Mouse (Mus musculus): Measurements from ENCODE around the gene Cfap36. TPM values are rescaled to one million over a fixed set of nuclear protein-coding genes. Genes with fewer than 3 reads are reported as not detected.

Cfap36 gene
- 54.9 and 55.3 TPM in 2 replicates for polyA plus RNA-seq (2014; fragmentation: Nextera tagmentation; extraction: Ambion mirVana)

DNA sequence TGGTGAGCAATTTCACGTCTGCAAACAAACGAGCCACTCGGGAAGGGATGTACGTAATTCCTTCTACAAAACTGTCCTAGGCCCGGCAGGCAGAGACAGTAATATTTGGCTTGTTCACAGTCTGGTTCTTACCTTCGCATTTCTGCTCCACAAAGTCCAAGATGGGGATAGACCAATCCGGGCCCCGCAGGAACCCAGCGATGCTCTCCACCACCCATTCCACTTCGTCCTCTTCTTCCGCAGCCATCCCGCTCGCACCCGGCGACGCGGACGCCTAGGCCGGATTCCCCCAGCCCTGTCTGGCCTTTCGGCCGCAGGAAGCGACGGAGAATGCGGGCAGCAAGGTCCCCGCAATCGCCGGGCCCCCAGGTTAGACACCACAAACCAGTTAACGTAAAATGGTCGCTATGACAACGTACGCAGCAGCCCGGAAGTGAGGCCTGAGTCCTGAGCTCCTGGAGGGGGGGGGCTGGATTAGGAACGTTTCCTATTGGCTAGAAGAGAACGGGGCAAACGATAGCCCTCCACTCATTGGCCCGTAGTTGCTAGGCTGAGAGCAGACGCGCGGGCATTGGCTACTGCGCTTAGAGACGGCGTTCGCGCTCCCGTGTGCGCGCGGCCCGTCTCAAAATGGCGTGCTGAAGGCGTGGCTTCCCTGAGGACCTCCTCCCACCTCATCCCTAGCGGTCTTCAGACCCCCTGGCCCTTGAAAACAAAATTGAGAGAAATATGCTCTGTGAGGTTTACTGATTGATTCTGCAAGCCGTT, at the start of gene Cfap36:
Gene Cfap36 (minus strand): TSS at position 527 of the 768 bp plus-strand sequence.
- Histone ChIP-seq H3K9me3 (ENCODE audit: control insufficient read depth, low read length) (no peaks in the 10 kb centered on the region), H3K4me3 (ENCODE audit: low read depth, low read length) (peak within 1 kb of the TSS; percentile 69), H3K27me3 (replicated peaks; ENCODE audit: control insufficient read depth, insufficient read depth, low read length) (no peaks in the 10 kb centered on the region), H3K27ac (replicated peaks; ENCODE audit: low read depth, low read length) (peak within 1 kb of the TSS; percentile 53; the same call in 1 of the 2 replicates), H3K4me1 (ENCODE audit: control insufficient read depth, insufficient read depth, low read length) (peaks cover 13% of the 10 kb centered on the region), H3K4me2 (ENCODE audit: low read depth, low read length) (peak within 1 kb of the TSS; percentile 68), H3K36me3 (ENCODE audit: control insufficient read depth, insufficient read depth, low read length) (peaks cover 18% of the 10 kb centered on the region), H3K9ac (ENCODE audit: low read depth, low read length) (peak within 1 kb of the TSS; percentile 67)
- ATAC-seq (ENCODE audit: low read depth) (peak; percentile 100), DNase-seq (ENCODE audit: low spot score) (peak; percentile 99)
- under 1% methylated on average over 53 of the region's 53 CpGs for whole genome bisulfite sequencing

DNA sequence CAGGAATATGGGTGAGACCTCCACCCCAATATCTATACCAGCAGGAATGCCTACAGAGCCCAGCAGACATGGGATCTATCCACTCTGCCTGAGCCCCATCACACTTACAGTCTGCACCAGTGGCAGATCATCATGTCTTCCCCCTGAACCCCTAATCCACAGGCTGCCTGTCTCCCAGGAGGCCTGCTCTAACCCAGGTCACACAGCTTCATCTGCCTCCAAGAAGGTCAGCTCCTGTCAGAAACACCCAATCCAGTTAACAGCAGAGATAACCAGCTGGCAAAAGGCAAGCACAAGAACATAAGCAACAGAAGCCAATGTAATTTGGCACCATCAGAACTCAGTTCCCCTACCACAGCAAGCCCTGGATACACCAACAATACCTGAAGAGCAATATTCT, 40.1 kb upstream of the Cfap36 start:
- H3K27ac ChIP-seq (replicated peaks; ENCODE audit: low read depth, low read length) = no peak overlapping the region
- H3K4me2 ChIP-seq (ENCODE audit: low read depth, low read length) = no peak overlapping the region
- no peaks in the 10 kb centered on the region for H3K27me3 ChIP-seq (replicated peaks; ENCODE audit: control insufficient read depth, insufficient read depth, low read length)
- no peak overlapping the region for H3K4me3 ChIP-seq (ENCODE audit: low read depth, low read length)
- ATAC-seq (ENCODE audit: low read depth) (no peak), DNase-seq (ENCODE audit: low spot score) (no peak)
- no peaks in the 10 kb centered on the region for H3K4me1 ChIP-seq (ENCODE audit: control insufficient read depth, insufficient read depth, low read length)
- no peaks in the 10 kb centered on the region for H3K36me3 ChIP-seq (ENCODE audit: control insufficient read depth, insufficient read depth, low read length)
- H3K9me3 ChIP-seq (ENCODE audit: control insufficient read depth, low read length) = no peaks in the 10 kb centered on the region; the same call in 1 of the 2 replicates
- no peak overlapping the region for H3K9ac ChIP-seq (ENCODE audit: low read depth, low read length)

DNA sequence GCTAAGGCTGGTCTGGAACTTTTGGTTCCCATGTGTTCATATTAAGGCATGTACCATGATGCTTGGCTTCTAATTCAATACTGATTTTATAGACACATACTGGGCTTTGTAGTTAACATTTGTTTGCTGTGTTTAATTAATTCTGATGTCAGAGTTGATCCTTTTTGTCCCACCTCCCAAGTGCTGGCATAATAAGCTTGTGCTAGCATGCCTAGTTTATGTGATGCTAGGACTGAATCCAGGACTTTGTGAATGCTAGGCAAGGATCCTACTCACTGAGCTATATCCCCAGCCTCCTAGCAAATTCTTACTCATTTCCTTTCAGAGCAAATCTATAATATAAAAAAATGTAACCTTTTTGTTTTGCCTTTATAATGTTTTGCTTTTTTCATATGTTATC, 38.8 kb upstream of the Cfap36 start:
- Histone ChIP-seq H3K4me1 (ENCODE audit: control insufficient read depth, insufficient read depth, low read length) (no peaks in the 10 kb centered on the region), H3K9me3 (ENCODE audit: control insufficient read depth, low read length) (no peaks in the 10 kb centered on the region; the same call in 1 of the 2 replicates), H3K36me3 (ENCODE audit: control insufficient read depth, insufficient read depth, low read length) (no peaks in the 10 kb centered on the region), H3K27ac (replicated peaks; ENCODE audit: low read depth, low read length) (no peak overlapping the region), H3K9ac (ENCODE audit: low read depth, low read length) (no peak overlapping the region), H3K27me3 (replicated peaks; ENCODE audit: control insufficient read depth, insufficient read depth, low read length) (no peaks in the 10 kb centered on the region), H3K4me2 (ENCODE audit: low read depth, low read length) (no peak overlapping the region), H3K4me3 (ENCODE audit: low read depth, low read length) (no peak overlapping the region)
- no peak for DNase-seq (ENCODE audit: low spot score)
- no peak for ATAC-seq (ENCODE audit: low read depth)

DNA sequence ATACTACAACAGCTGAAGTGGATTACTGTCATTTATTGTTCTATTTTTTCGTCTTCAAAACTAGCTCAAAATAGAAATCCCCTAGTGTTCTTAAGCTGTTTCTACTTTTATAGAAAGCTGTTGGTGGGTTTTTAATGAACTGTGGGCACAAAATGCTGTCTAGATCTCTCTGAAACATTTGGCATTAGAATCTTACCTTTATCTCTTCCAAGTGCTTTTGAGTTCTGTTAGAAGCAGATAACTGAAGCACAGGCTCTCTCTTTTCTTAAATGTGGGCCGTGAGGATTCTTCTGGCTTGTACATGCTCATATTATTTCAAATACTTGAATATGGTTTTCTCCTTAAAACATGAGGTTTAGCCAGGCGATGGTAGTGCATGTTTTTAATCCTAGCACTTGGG, 27.5 kb upstream of the Cfap36 start:
- H3K9ac ChIP-seq (ENCODE audit: low read depth, low read length) = no peak overlapping the region
- H3K9me3 ChIP-seq (ENCODE audit: control insufficient read depth, low read length) = 0 out of 2 replicates have a peak, but pooled peaks cover 11% of the 10 kb centered on the region
- no peaks in the 10 kb centered on the region for H3K36me3 ChIP-seq (ENCODE audit: control insufficient read depth, insufficient read depth, low read length)
- WGBS = 84% methylated on average over 3 of the region's 3 CpGs
- ATAC-seq (ENCODE audit: low read depth) (no peak), DNase-seq (ENCODE audit: low spot score) (no peak)
- no peaks in the 10 kb centered on the region for H3K4me1 ChIP-seq (ENCODE audit: control insufficient read depth, insufficient read depth, low read length)
- H3K27ac ChIP-seq (replicated peaks; ENCODE audit: low read depth, low read length) = no peak overlapping the region
- H3K27me3 ChIP-seq (replicated peaks; ENCODE audit: control insufficient read depth, insufficient read depth, low read length) = no peaks in the 10 kb centered on the region
- no peak overlapping the region for H3K4me2 ChIP-seq (ENCODE audit: low read depth, low read length)
- H3K4me3 ChIP-seq (ENCODE audit: low read depth, low read length) = no peak overlapping the region

DNA sequence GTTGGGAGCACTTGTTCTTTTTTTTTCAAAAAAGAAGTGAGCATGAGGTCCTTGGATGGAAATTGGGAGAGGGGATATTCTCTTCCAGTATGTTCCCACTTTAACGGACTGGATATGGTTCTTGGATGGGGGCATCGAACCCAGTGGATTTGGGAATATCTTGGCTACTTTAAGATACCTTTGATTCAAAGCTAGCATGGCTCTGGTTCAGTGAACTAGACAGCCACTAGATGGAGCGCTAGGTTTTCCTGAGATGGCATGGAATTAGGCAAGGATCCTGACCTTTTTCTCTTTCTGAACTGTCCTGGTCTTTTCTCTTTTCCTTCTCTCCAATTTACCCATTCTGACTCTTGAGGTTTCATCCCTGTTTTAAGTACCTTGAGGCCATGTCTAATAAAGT, 20.6 kb upstream of the Cfap36 start:
- no peak overlapping the region for H3K9ac ChIP-seq (ENCODE audit: low read depth, low read length)
- no peaks in the 10 kb centered on the region for H3K36me3 ChIP-seq (ENCODE audit: control insufficient read depth, insufficient read depth, low read length)
- WGBS = 22% methylated on average over 3 of the region's 3 CpGs
- H3K4me3 ChIP-seq (ENCODE audit: low read depth, low read length) = no peak overlapping the region
- H3K4me2 ChIP-seq (ENCODE audit: low read depth, low read length) = no peak overlapping the region
- H3K27me3 ChIP-seq (replicated peaks; ENCODE audit: control insufficient read depth, insufficient read depth, low read length) = no peaks in the 10 kb centered on the region
- DNase-seq (ENCODE audit: low spot score) = peak; percentile 64
- no peaks in the 10 kb centered on the region for H3K4me1 ChIP-seq (ENCODE audit: control insufficient read depth, insufficient read depth, low read length)
- H3K27ac ChIP-seq (replicated peaks; ENCODE audit: low read depth, low read length) = no peak overlapping the region
- ATAC-seq (ENCODE audit: low read depth) = 0 out of 2 replicates have a peak, but pooled peaks have one; percentile 47
- 0 out of 2 replicates have a peak, but pooled peaks cover 11% of the 10 kb centered on the region for H3K9me3 ChIP-seq (ENCODE audit: control insufficient read depth, low read length)

DNA sequence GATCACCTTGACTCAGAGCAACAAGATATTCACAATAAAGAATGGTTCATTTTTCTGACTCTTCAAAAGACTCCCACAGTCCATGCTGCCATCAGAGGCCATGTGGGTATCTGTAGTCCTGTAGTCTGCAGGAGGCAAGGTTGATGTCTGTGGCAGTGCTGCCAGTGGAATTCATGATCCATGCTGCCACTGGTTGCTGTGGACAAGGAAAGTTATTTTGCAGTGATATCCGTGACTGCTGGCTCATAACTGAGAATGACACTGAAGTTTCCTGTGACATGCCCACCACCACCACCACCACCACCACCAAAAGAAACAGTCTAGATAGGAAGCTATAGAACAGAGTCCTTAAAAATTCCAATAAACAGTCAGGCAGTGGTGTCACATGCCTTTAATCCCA, 7.4 kb upstream of the Cfap36 start:
- no peak for ATAC-seq (ENCODE audit: low read depth)
- Histone ChIP-seq H3K4me3 (ENCODE audit: low read depth, low read length) (no peak overlapping the region), H3K4me2 (ENCODE audit: low read depth, low read length) (no peak overlapping the region), H3K9me3 (ENCODE audit: control insufficient read depth, low read length) (0 out of 2 replicates have a peak, but pooled peaks cover 5% of the 10 kb centered on the region), H3K36me3 (ENCODE audit: control insufficient read depth, insufficient read depth, low read length) (no peaks in the 10 kb centered on the region), H3K27ac (replicated peaks; ENCODE audit: low read depth, low read length) (no peak overlapping the region), H3K27me3 (replicated peaks; ENCODE audit: control insufficient read depth, insufficient read depth, low read length) (no peaks in the 10 kb centered on the region), H3K4me1 (ENCODE audit: control insufficient read depth, insufficient read depth, low read length) (no peaks in the 10 kb centered on the region), H3K9ac (ENCODE audit: low read depth, low read length) (no peak overlapping the region)
- 76% methylated on average over 1 of the region's 1 CpGs for WGBS
- DNase-seq (ENCODE audit: low spot score) = no peak

DNA sequence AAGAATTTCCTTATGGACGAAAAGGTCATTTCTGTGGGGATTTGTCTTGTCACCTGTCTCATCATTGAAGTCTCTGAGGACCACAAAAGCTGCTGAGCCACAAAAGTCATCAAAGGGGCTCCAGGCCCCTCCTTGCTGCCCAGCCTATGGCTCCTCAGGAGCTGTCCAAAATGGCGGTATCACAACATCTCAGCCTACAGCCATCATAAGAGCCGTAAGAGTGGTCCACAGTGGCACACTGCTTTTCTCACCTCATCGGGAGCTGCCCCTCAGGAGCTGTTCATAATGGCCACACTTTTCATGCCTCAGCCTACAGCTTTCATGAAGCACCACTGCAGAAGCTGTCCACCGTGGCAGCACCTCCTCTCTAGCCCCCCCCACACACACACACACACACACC, 1.2 kb upstream of the Cfap36 start:
- no peak overlapping the region for H3K4me2 ChIP-seq (ENCODE audit: low read depth, low read length)
- H3K27ac ChIP-seq (replicated peaks; ENCODE audit: low read depth, low read length) = no peak overlapping the region
- H3K36me3 ChIP-seq (ENCODE audit: control insufficient read depth, insufficient read depth, low read length) = peaks cover 6% of the 10 kb centered on the region
- peaks cover 13% of the 10 kb centered on the region for H3K4me1 ChIP-seq (ENCODE audit: control insufficient read depth, insufficient read depth, low read length)
- no peaks in the 10 kb centered on the region for H3K27me3 ChIP-seq (replicated peaks; ENCODE audit: control insufficient read depth, insufficient read depth, low read length)
- DNase-seq (ENCODE audit: low spot score) (no peak), ATAC-seq (ENCODE audit: low read depth) (no peak)
- H3K4me3 ChIP-seq (ENCODE audit: low read depth, low read length) = no peak overlapping the region
- 0 out of 2 replicates have a peak, but pooled peaks cover 3% of the 10 kb centered on the region for H3K9me3 ChIP-seq (ENCODE audit: control insufficient read depth, low read length)
- H3K9ac ChIP-seq (ENCODE audit: low read depth, low read length) = no peak overlapping the region
- WGBS = 98% methylated on average over 5 of the region's 5 CpGs

DNA sequence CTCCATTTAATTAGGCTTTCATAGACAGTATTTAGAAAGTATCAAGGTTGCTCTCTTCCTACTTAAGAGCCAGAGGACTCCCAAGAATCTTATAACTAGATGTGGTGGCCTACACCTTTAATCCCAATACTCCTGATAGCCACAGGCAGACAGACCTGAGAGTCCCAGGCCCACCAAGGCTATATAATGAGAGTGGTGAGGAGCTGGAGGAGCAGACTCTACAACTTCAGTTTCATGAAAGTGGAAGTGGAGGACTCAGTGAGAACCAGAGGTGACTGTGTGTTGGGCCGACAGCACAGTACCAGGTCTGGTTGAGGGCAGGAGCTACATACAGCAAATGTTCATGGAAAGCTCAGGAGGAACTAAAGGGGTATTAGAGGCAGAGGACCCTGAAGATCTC, 516 bp upstream of the Cfap36 start:
- DNase-seq (ENCODE audit: low spot score) (no peak), ATAC-seq (ENCODE audit: low read depth) (no peak)

DNA sequence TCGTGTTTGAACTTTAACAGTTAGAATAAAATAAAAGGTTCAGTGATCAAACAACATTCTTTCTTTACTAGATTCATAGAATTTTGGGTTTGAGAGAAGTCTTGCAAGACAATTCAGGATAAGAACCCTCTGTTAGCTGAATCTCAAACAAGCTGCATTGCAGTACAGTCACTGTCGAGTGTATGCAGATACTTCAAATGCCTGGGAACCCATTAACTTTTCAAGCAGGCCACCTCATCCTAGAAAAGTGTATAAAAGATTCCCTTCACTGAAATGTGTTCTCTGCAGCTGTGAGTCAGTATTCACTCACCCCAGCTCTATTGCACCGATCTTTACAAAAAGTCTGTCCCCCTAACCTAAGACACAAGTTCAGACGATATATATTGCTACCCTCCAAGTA, 1.2 kb downstream of the Cfap36 start:
- H3K9ac ChIP-seq (ENCODE audit: low read depth, low read length) = peak overlapping the region; percentile 67
- H3K9me3 ChIP-seq (ENCODE audit: control insufficient read depth, low read length) = no peaks in the 10 kb centered on the region
- ATAC-seq (ENCODE audit: low read depth) = no peak
- H3K4me1 ChIP-seq (ENCODE audit: control insufficient read depth, insufficient read depth, low read length) = peaks cover 13% of the 10 kb centered on the region
- peak overlapping the region; percentile 68 for H3K4me2 ChIP-seq (ENCODE audit: low read depth, low read length)
- peaks cover 24% of the 10 kb centered on the region for H3K36me3 ChIP-seq (ENCODE audit: control insufficient read depth, insufficient read depth, low read length)
- WGBS = 58% methylated on average over 4 of the region's 4 CpGs
- no peak overlapping the region for H3K27ac ChIP-seq (replicated peaks; ENCODE audit: low read depth, low read length)
- no peaks in the 10 kb centered on the region for H3K27me3 ChIP-seq (replicated peaks; ENCODE audit: control insufficient read depth, insufficient read depth, low read length)
- no peak for DNase-seq (ENCODE audit: low spot score)
- H3K4me3 ChIP-seq (ENCODE audit: low read depth, low read length) = peak overlapping the region; percentile 69

More for the DNA sequence above, 516 bp upstream of the Cfap36 start:
- H3K36me3 ChIP-seq (ENCODE audit: control insufficient read depth, insufficient read depth, low read length) = peaks cover 12% of the 10 kb centered on the region
- H3K4me1 ChIP-seq (ENCODE audit: control insufficient read depth, insufficient read depth, low read length) = peaks cover 13% of the 10 kb centered on the region
- H3K27me3 ChIP-seq (replicated peaks; ENCODE audit: control insufficient read depth, insufficient read depth, low read length) = no peaks in the 10 kb centered on the region
- H3K9me3 ChIP-seq (ENCODE audit: control insufficient read depth, low read length) = no peaks in the 10 kb centered on the region
- no peak overlapping the region for H3K9ac ChIP-seq (ENCODE audit: low read depth, low read length)
- no peak overlapping the region for H3K27ac ChIP-seq (replicated peaks; ENCODE audit: low read depth, low read length)
- H3K4me3 ChIP-seq (ENCODE audit: low read depth, low read length) = peak overlapping the region; percentile 69
- H3K4me2 ChIP-seq (ENCODE audit: low read depth, low read length) = peak overlapping the region; percentile 50
- WGBS = 100% methylated on average over 1 of the region's 1 CpGs

All from embryonic facial prominence, embryonic 14.5 days (tissue).